Mouse (Mus musculus) Muller cell, postnatal 12 days (primary cell): Measurements from ENCODE around the gene Naxe.

Experiments
- DNase-seq: peaks from one replicate; pipeline ENCODE4 v3.0.0-alpha.2; 2015; ENCODE audit errors: inconsistent ontology term

The Naxe gene

GRCm38 (mm10) chr3:88057902-88058696 lies at the start of gene Naxe:
Naxe (minus strand) TSS chr3:88058495.
- peak; percentile 94 for DNase-seq

- no peak for DNase-seq
Observed at GRCm38 (mm10) chr3:88106126-88106525, 47.8 kb upstream of the Naxe start.

- no peak for DNase-seq
Observed at GRCm38 (mm10) chr3:88102611-88103010, 44.3 kb upstream of the Naxe start.

- no peak for DNase-seq
Observed at GRCm38 (mm10) chr3:88102196-88102595, 43.9 kb upstream of the Naxe start.

GRCm38 (mm10) chr3:88101736-88102135 lies 43.4 kb upstream of the Naxe start:
- DNase-seq: no peak

- DNase-seq: peak; percentile 63
Observed at GRCm38 (mm10) chr3:88100251-88100650, 42.0 kb upstream of the Naxe start.

- peak; percentile 49 for DNase-seq
Observed at GRCm38 (mm10) chr3:88097666-88098065, 39.4 kb upstream of the Naxe start.

- DNase-seq: no peak
Observed at GRCm38 (mm10) chr3:88094126-88094525, 35.8 kb upstream of the Naxe start.

- DNase-seq: no peak
Observed at GRCm38 (mm10) chr3:88090616-88091015, 32.3 kb upstream of the Naxe start.

GRCm38 (mm10) chr3:88090106-88090505 lies 31.8 kb upstream of the Naxe start:
- no peak for DNase-seq

- peak; percentile 11 for DNase-seq
Observed at GRCm38 (mm10) chr3:88087688-88088087, 29.4 kb upstream of the Naxe start.

- DNase-seq: no peak
Observed at GRCm38 (mm10) chr3:88085459-88085858, 27.2 kb upstream of the Naxe start.

- no peak for DNase-seq
Observed at GRCm38 (mm10) chr3:88084001-88084400, 25.7 kb upstream of the Naxe start.

- DNase-seq: peak; percentile 89
Observed at GRCm38 (mm10) chr3:88082663-88083062, 24.4 kb upstream of the Naxe start.

- DNase-seq: no peak
Observed at GRCm38 (mm10) chr3:88082224-88082618, 23.9 kb upstream of the Naxe start.

- peak; percentile 92 for DNase-seq
Observed at GRCm38 (mm10) chr3:88081345-88082223, 23.3 kb upstream of the Naxe start, which contains the start of gene Iqgap3. Iqgap3 (plus strand) TSS chr3:88081971.

GRCm38 (mm10) chr3:88078204-88078603 lies 19.9 kb upstream of the Naxe start, which contains the start of gene Ttc24:
Ttc24 (minus strand) TSS chr3:88078304.
- DNase-seq: no peak

- no peak for DNase-seq
Observed at GRCm38 (mm10) chr3:88077441-88077840, 19.1 kb upstream of the Naxe start.

GRCm38 (mm10) chr3:88074766-88075165 lies 16.5 kb upstream of the Naxe start:
- no peak for DNase-seq

GRCm38 (mm10) chr3:88074351-88074750 lies 16.1 kb upstream of the Naxe start:
- no peak for DNase-seq

GRCm38 (mm10) chr3:88073631-88074030 lies 15.3 kb upstream of the Naxe start:
- no peak for DNase-seq

GRCm38 (mm10) chr3:88071783-88072182 lies 13.5 kb upstream of the Naxe start:
- peak; percentile 84 for DNase-seq

- no peak for DNase-seq
Observed at GRCm38 (mm10) chr3:88068386-88068785, 10.1 kb upstream of the Naxe start.
